Mouse (Mus musculus) thymus, adult 2 months (tissue): Measurements from ENCODE around the gene Daam1.

Experiments
- CTCF ChIP-seq: fragments of 200-500 bp; IDR thresholded peaks from 2 replicates; pipeline ENCODE4 v1.5.1; 2012; ENCODE audit warnings: mild to moderate bottlenecking, control low read depth, low read length, moderate library complexity, borderline replicate concordance; ENCODE audit not compliant: control insufficient read depth, poor library complexity, insufficient read depth; ENCODE audit errors: extremely low read depth
- POLR2A ChIP-seq: fragments of 200-500 bp; IDR thresholded peaks from 2 replicates; pipeline ENCODE4 v1.6.1; 2012; ENCODE audit warnings: mild to moderate bottlenecking, low read length, control low read depth, moderate library complexity; ENCODE audit not compliant: control insufficient read depth, poor library complexity, insufficient read depth; ENCODE audit errors: extremely low read depth

- TF ChIP-seq CTCF (no peak), POLR2A (no peak)
Measured at GRCm38 (mm10) chr12:71809550-71809949, 21.3 kb upstream of the Daam1 start.
